Mouse (Mus musculus) embryonic facial prominence, embryonic 14.5 days (tissue): ENCODE measurements around the gene Plek2. TPM values are rescaled to one million over a fixed set of nuclear protein-coding genes. Genes with fewer than 3 reads are reported as not detected.

Experiments used
- ATAC-seq: fragments of 200-750 bp; cut with Nextera tagmentation; 2 replicates; pipeline ENCODE4 v1.8.0; 2017; ENCODE audit warnings: low read depth, moderate number of reproducible peaks, moderate TSS enrichment
- DNase-seq: peaks from one replicate; pipeline ENCODE4 v3.0.0-alpha.2; 2015; ENCODE audit warnings: low spot score
- H3K27ac ChIP-seq: fragments of 300-500 bp; sonication (generic); replicated peaks from 2 replicates; pipeline ENCODE4 v1.5.1; 2014; ENCODE audit warnings: low read depth, mild to moderate bottlenecking, low read length, moderate library complexity
- H3K27me3 ChIP-seq: fragments of 300-500 bp; sonication (generic); replicated peaks from 2 replicates; pipeline ENCODE4 v1.6.1; 2014; ENCODE audit warnings: low read length; ENCODE audit not compliant: control insufficient read depth, insufficient read depth
- H3K36me3 ChIP-seq: fragments of 300-500 bp; sonication (generic); 2 replicates; pipeline ENCODE4 v1.6.1; 2014; ENCODE audit warnings: low read length, mixed read lengths; ENCODE audit not compliant: control insufficient read depth, insufficient read depth
- H3K4me1 ChIP-seq: fragments of 300-500 bp; sonication (generic); 2 replicates; pipeline ENCODE4 v1.6.1; 2014; ENCODE audit warnings: antibody characterized with exemption, low read length; ENCODE audit not compliant: control insufficient read depth, insufficient read depth
- H3K4me2 ChIP-seq: fragments of 300-500 bp; sonication (generic); 2 replicates; pipeline ENCODE4 v1.6.1; 2014; ENCODE audit warnings: low read depth, mild to moderate bottlenecking, low read length, moderate library complexity, mixed read lengths
- H3K4me3 ChIP-seq: fragments of 300-500 bp; sonication (generic); 2 replicates; pipeline ENCODE4 v1.5.1; 2014; ENCODE audit warnings: low read depth, mild to moderate bottlenecking, low read length
- H3K9ac ChIP-seq: fragments of 300-500 bp; sonication (generic); 2 replicates; pipeline ENCODE4 v1.6.1; 2014; ENCODE audit warnings: low read depth, mild to moderate bottlenecking, low read length, moderate library complexity, mixed read lengths
- H3K9me3 ChIP-seq: fragments of 300-500 bp; sonication (generic); 2 replicates; pipeline ENCODE4 v1.6.1; 2016; ENCODE audit warnings: low read length; ENCODE audit not compliant: control insufficient read depth
- WGBS: fragments of 180-500 bp; shearing (Covaris S2); extraction: QIAGEN DNeasy Blood & Tissue Kit; methylation state at CpG from one replicate; pipeline ENCODE4 v1.1.7; 2014; 5-methylcytosine and 5-hydroxymethylcytosine counted together
- polyA plus RNA-seq: library from polyadenylated mRNA; unstranded; fragments of >200 nt; fragmentation: Nextera tagmentation; extraction: Ambion mirVana; gene quantifications from 2 replicates; pipeline ENCODE4 v1.2.1, GENCODE M21; 2014

Plek2 gene
- polyA plus RNA-seq, 1 experiment from 2014 or later = 6.6 TPM

DNA sequence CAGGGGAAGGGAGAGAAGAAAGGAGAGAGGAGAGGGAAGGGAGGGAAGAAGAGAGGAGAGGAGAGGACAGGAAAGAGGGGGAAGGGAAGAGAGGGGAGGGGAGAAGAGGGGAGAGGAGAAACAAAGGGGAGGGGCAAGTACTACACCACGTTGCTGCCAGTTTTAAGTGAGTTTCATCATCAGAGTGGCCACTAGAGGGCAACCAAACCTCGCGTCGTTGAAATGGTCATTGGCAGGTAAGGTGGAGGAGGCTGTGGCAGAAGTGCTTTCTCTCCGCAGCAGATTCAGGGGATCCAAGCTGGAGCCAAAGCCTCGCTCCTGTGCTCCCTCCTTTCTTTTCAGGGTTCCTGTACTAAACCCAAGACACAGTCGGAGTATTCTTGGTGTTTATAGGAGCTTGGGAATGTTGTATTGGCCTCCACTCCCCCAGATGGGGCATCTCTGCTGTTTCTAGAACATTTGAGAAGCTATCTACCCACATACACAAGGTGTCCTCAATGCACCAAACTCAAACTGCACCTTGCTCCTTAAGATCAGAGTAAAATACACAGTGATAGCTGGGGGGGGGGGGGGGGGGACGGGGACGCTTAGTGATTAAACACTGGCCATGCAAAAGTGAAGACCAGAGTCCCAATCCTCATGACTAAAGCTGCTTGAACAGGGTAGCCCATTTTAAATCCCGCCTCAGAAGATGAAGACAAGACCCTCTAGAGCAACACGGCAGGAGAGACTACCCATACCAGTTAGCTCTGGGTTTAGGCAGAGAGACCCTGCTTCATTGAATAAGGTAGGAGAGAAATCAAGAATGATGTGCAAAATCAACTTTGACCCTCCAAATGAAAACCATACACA, 11.7 kb upstream of the Plek2 start:
- no peak overlapping the region for H3K4me3 ChIP-seq
- H3K36me3 ChIP-seq = no peaks in the 10 kb centered on the region
- no peak overlapping the region for H3K27ac ChIP-seq
- 10% methylated on average over 10 of the region's 11 CpGs for WGBS
- DNase-seq (peak; percentile 91), ATAC-seq (peak; percentile 54)
- no peaks in the 10 kb centered on the region for H3K9me3 ChIP-seq
- no peaks in the 10 kb centered on the region for H3K4me1 ChIP-seq
- no peak overlapping the region for H3K9ac ChIP-seq
- H3K27me3 ChIP-seq = no peaks in the 10 kb centered on the region
- H3K4me2 ChIP-seq = peak overlapping the region; percentile 42

DNA sequence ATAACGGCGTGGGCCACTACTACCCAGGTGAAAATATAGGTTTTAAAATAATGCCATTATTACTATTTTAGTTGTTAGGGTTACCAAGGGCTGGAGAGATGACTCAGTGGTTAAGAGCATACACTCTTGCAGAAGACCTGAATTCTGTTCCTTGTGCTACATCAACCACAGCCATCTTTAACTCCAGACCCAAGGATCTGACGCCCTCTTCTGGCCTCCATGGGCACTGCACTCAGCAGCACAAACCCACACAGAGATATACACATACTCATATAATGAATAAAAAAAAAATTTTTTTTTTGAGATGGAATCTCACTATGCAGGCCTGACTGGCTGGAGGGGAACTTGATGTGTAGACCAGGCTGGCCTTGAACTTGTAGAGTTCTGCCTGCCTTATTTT, 9.5 kb upstream of the Plek2 start:
- no peaks in the 10 kb centered on the region for H3K9me3 ChIP-seq
- ATAC-seq = no peak
- no peak overlapping the region for H3K27ac ChIP-seq
- WGBS = 73% methylated on average over 3 of the region's 3 CpGs
- H3K36me3 ChIP-seq = no peaks in the 10 kb centered on the region
- no peak overlapping the region for H3K4me3 ChIP-seq
- H3K27me3 ChIP-seq = peaks cover 9% of the 10 kb centered on the region
- no peak for DNase-seq
- H3K9ac ChIP-seq = no peak overlapping the region
- H3K4me2 ChIP-seq = no peak overlapping the region
- H3K4me1 ChIP-seq = no peaks in the 10 kb centered on the region

DNA sequence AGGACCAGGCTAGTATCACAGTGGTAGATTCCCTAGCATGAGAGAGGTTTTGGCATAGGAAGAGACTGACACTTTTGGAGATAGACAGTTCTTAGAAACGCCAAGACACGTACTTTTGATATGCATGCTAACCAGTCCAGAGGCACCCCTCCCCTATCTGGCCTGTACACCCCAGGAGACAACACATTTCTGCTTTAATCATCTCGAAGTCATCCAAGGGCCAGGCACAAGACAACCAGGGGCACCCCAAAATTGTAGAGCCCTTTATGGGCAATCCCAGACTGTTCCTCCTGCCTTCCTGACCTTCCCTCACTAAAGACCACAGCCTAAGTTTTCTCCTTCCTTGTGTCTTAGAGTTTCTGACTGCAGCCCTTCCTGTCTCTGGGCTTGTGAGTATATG, 8.8 kb upstream of the Plek2 start:
- ATAC-seq (no peak), DNase-seq (no peak)
- H3K4me2 ChIP-seq = no peak overlapping the region
- H3K9ac ChIP-seq = no peak overlapping the region
- WGBS = 78% methylated on average over 3 of the region's 3 CpGs
- no peaks in the 10 kb centered on the region for H3K4me1 ChIP-seq
- peaks cover 15% of the 10 kb centered on the region for H3K27me3 ChIP-seq
- H3K4me3 ChIP-seq = no peak overlapping the region
- H3K27ac ChIP-seq = no peak overlapping the region
- no peaks in the 10 kb centered on the region for H3K36me3 ChIP-seq
- no peaks in the 10 kb centered on the region for H3K9me3 ChIP-seq

DNA sequence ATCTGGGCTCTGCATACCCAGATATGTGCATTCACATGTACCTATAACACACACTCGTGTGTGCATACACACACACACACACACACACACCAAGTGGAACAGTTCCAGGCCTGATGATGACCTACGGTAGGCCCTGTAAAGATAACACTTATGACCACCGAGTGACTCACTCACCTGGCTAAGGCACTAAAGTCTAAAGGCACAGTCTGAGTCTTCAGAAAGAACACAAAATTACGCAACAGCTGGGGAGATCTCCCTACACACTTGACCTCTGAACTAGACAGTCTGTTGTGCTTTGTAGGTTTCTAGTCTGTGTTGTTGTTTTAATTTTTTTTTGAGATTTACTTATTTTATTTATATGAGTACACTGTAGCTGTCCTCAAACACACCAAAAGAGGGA, 7.7 kb upstream of the Plek2 start:
- Histone ChIP-seq H3K4me2 (no peak overlapping the region), H3K27ac (no peak overlapping the region), H3K4me3 (no peak overlapping the region), H3K9ac (no peak overlapping the region), H3K9me3 (no peaks in the 10 kb centered on the region), H3K4me1 (no peaks in the 10 kb centered on the region), H3K36me3 (no peaks in the 10 kb centered on the region), H3K27me3 (peaks cover 22% of the 10 kb centered on the region)
- DNase-seq (no peak), ATAC-seq (no peak)
- 81% methylated on average over 4 of the region's 4 CpGs for WGBS

DNA sequence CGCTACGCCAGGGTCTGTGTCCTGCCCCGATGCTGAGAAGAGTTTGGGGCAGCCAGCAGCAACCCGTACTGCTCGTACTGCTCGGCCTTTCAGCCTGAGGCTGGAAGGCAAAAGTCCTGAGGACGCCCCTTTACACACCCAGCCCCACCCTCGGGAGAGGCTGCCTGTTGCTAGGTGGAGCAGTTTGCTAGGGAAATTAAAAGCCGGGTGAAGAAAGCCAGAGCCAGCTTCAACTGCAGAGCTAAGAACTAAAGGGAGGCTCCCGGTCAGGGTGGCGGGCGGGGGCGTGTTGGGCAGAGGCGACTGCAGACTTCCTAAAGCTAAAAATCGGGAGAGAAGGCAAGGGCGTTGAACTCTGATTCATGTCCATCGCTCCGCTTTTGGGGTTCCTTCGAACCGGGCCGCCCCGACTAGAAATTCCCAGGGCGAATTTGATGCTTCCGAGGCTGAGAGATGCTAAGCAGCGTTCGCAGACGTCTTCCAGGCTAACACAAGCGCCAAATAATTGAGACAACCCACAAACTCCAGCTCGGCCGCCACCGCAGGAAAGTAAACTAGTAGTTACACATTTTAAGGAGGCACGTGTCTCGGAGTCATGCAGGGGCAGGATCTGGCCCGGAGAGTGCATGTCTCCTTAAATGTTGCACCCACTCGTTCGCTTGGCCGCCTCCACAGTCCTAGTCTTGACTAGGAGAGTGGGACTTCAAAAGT, 5.1 kb upstream of the Plek2 start:
- peak; percentile 74 for DNase-seq
- Histone ChIP-seq H3K4me1 (peaks cover 2% of the 10 kb centered on the region; the same call in 1 of the 2 replicates), H3K4me2 (peak overlapping the region; percentile 60), H3K36me3 (no peaks in the 10 kb centered on the region), H3K27ac (no peak overlapping the region), H3K4me3 (peak overlapping the region; percentile 35), H3K9ac (peak overlapping the region; percentile 32), H3K27me3 (peaks cover 44% of the 10 kb centered on the region), H3K9me3 (peaks cover 5% of the 10 kb centered on the region; the same call in 1 of the 2 replicates)
- 1% methylated on average over 36 of the region's 37 CpGs for WGBS
- peak; percentile 67; the same call in 1 of the 2 replicates for ATAC-seq

DNA sequence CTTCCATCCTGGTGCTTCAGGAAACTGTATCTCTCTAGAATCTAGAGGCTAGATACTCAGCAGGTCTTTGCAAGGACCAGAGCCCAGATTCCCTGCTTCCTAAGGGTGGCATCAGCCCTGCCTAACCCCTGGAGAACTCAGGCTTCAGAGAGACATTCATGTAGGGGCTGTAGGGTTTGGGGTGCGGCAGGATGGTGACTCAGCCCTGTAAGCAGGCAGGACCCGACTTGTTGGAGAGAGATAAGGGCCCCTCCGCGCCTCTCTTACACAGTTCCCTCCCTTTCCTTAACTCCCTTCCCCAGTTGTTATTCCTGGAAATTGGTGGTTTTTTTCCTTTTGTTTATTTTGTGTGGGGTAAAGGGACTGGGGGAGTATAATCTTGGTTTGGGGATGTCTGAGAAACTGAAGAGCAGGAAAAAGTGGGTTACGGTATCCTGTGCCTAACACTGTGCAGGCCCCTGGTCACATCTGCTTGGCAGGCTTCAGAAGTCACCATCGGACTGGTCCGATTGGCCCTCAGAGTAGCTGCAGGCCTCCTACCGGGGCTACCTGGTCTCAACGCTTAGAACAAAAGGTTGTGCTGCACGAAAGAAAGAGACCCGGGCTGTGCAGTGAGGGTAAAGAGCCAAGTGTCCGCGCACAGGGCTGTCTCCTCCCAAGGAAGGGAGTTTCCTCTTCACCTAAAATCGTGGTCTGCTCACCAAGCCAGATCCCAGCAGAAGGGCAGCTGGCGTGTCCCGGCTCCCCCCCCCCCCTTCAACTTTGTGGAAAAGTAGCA, 4.1 kb upstream of the Plek2 start:
- WGBS = 9% methylated on average over 16 of the region's 16 CpGs
- peaks cover 5% of the 10 kb centered on the region; the same call in 1 of the 2 replicates for H3K9me3 ChIP-seq
- DNase-seq = no peak
- H3K4me3 ChIP-seq = peak overlapping the region; percentile 35
- H3K27ac ChIP-seq = no peak overlapping the region
- peaks cover 7% of the 10 kb centered on the region; the same call in 1 of the 2 replicates for H3K4me1 ChIP-seq
- no peak for ATAC-seq
- peak overlapping the region; percentile 38; the same call in 1 of the 2 replicates for H3K9ac ChIP-seq
- H3K4me2 ChIP-seq = peak overlapping the region; percentile 60
- H3K36me3 ChIP-seq = no peaks in the 10 kb centered on the region
- peaks cover 45% of the 10 kb centered on the region for H3K27me3 ChIP-seq

- H3K4me2 ChIP-seq = no peak overlapping the region
- no peak overlapping the region for H3K27ac ChIP-seq
- ATAC-seq (no peak), DNase-seq (no peak)
- H3K9ac ChIP-seq = no peak overlapping the region
- H3K9me3 ChIP-seq = peaks cover 5% of the 10 kb centered on the region; the same call in 1 of the 2 replicates
- H3K4me1 ChIP-seq = peaks cover 7% of the 10 kb centered on the region; the same call in 1 of the 2 replicates
- peaks cover 45% of the 10 kb centered on the region for H3K27me3 ChIP-seq
- no peaks in the 10 kb centered on the region for H3K36me3 ChIP-seq
- 73% methylated on average over 6 of the region's 6 CpGs for WGBS
- no peak overlapping the region for H3K4me3 ChIP-seq
Observed at GRCm38 (mm10) chr12:78908081-78908605, 1.4 kb upstream of the Plek2 start.

GRCm38 (mm10) chr12:78904499-78904898, 2.3 kb downstream of the Plek2 start:
- H3K27ac ChIP-seq = no peak overlapping the region
- H3K27me3 ChIP-seq = peaks cover 23% of the 10 kb centered on the region
- no peak overlapping the region for H3K4me3 ChIP-seq
- no peak overlapping the region for H3K4me2 ChIP-seq
- no peak overlapping the region for H3K9ac ChIP-seq
- ATAC-seq (peak; percentile 20; the same call in 1 of the 2 replicates), DNase-seq (peak; percentile 66)
- H3K4me1 ChIP-seq = peaks cover 7% of the 10 kb centered on the region; the same call in 1 of the 2 replicates
- WGBS = 73% methylated on average over 6 of the region's 7 CpGs
- no peaks in the 10 kb centered on the region for H3K36me3 ChIP-seq
- H3K9me3 ChIP-seq = peaks cover 5% of the 10 kb centered on the region; the same call in 1 of the 2 replicates
